Comparison of ENCODE assay signal across 10 mouse cellular contexts in genomic region chr11:98021118-98021517, GRCm38 (mm10). TPM values are rescaled to one million over a fixed set of nuclear protein-coding genes. Genes with fewer than 3 reads are reported as not detected.
DNase-seq lines count a peak whose midpoint lies in the region; ATAC-seq and TF ChIP-seq lines count a peak whose summit lies in the region.
"Had no signal": no experiment of that assay in that cellular context is flagged by ENCODE, and none has a peak within 500 bp of the region (broad histone marks: within the 10 kb centered on the region; RNA-seq: fewer than 3 reads in every experiment).

No protein-coding gene starts in this region.

- peaks cover 9% of the 10 kb centered on the region; the same call in 1 of the 2 replicates for H3K36me3 ChIP-seq in kidney, embryonic 16.5 days (ENCODE audit: insufficient read depth, low read length)
- H3K36me3 ChIP-seq in hindbrain, embryonic 16.5 days (ENCODE audit: control insufficient read depth, insufficient read depth, low read length), result peaks cover 19% of the 10 kb centered on the region
- peaks cover 20% of the 10 kb centered on the region for H3K36me3 ChIP-seq in midbrain, postnatal 0 days (ENCODE audit: insufficient read depth, low read length)
- H3K36me3 ChIP-seq: G1E had no signal

- no peak for TF ChIP-seq CTCF in embryonic fibroblast, embryonic 13.5 days (IDR thresholded peaks at IDR 0.05; ENCODE audit: borderline replicate concordance, insufficient read depth, low read length)
- 0 out of 2 replicates have a peak, but pooled peaks have one; percentile 1 for TF ChIP-seq CTCF in midbrain, postnatal 0 days (IDR thresholded peaks at IDR 0.05)

- H3K27me3 ChIP-seq in kidney, embryonic 16.5 days (ENCODE audit: insufficient read depth, low read length), result no peaks in the 10 kb centered on the region
- H3K27me3 ChIP-seq in hindbrain, embryonic 16.5 days (replicated peaks; ENCODE audit: control insufficient read depth, insufficient read depth, low read length), result no peaks in the 10 kb centered on the region
- H3K27me3 ChIP-seq in midbrain, postnatal 0 days (ENCODE audit: insufficient read depth, low read length), result no peaks in the 10 kb centered on the region

- H3K4me3 ChIP-seq in kidney, embryonic 16.5 days (ENCODE audit: low read length), result peak overlapping the region; percentile 83
- peak overlapping the region; percentile 58; the same call in 1 of the 2 replicates for H3K4me3 ChIP-seq in embryonic fibroblast, embryonic 13.5 days (ENCODE audit: insufficient read depth, low read length)
- H3K4me3 ChIP-seq in hindbrain, embryonic 16.5 days (ENCODE audit: low read length), result peak overlapping the region; percentile 95
- peak overlapping the region; percentile 96 for H3K4me3 ChIP-seq in midbrain, postnatal 0 days (ENCODE audit: low read depth, low read length)

- H3K4me1 ChIP-seq in kidney, embryonic 16.5 days (ENCODE audit: insufficient read depth, low read length), result peaks cover 46% of the 10 kb centered on the region
- 0 out of 2 replicates have a peak, but pooled peaks cover 2% of the 10 kb centered on the region for H3K4me1 ChIP-seq in embryonic fibroblast, embryonic 13.5 days (ENCODE audit: control insufficient read depth, insufficient read depth, low read length)
- peaks cover 43% of the 10 kb centered on the region for H3K4me1 ChIP-seq in hindbrain, embryonic 16.5 days (ENCODE audit: control insufficient read depth, insufficient read depth, low read depth, low read length)
- H3K4me1 ChIP-seq in midbrain, postnatal 0 days (ENCODE audit: insufficient read depth, low read length), result peaks cover 20% of the 10 kb centered on the region; the same call in 1 of the 2 replicates

- no peak for DNase-seq in kidney, postnatal 36 days
- no peak for DNase-seq in midbrain, postnatal 0 days (ENCODE audit: low spot score)
- no peak for DNase-seq in retina, embryonic 14.5 days (ENCODE audit: low spot score)
- DNase-seq in thymus, postnatal 25 days, result no peak
- no peak for DNase-seq in left cerebral cortex, adult 11 months (ENCODE audit: low spot score)

- peak overlapping the region; percentile 88; the same call in 1 of the 2 replicates for H3K9ac ChIP-seq in kidney, embryonic 16.5 days (replicated peaks; ENCODE audit: low read length)
- H3K9ac ChIP-seq in hindbrain, embryonic 16.5 days (ENCODE audit: low read depth, low read length), result peak overlapping the region; percentile 98
- peak overlapping the region; percentile 99 for H3K9ac ChIP-seq in midbrain, postnatal 0 days (replicated peaks; ENCODE audit: low read length, poor library complexity, severe bottlenecking)

- H3K27ac ChIP-seq in kidney, embryonic 16.5 days (ENCODE audit: low read length), result peak overlapping the region; percentile 97
- no peak overlapping the region for H3K27ac ChIP-seq in embryonic fibroblast, embryonic 13.5 days (ENCODE audit: insufficient read depth, low read length)
- H3K27ac ChIP-seq in hindbrain, embryonic 16.5 days (ENCODE audit: low read depth, low read length), result peak overlapping the region; percentile 95
- H3K27ac ChIP-seq in midbrain, postnatal 0 days (ENCODE audit: low read depth, low read length), result peak overlapping the region; percentile 96

- no peak for TF ChIP-seq POLR2A in embryonic fibroblast, embryonic 13.5 days (IDR thresholded peaks at IDR 0.05; ENCODE audit: low read depth, low read length)

- H3K9me3 ChIP-seq in kidney, embryonic 16.5 days (ENCODE audit: low read length), result no peaks in the 10 kb centered on the region
- H3K9me3 ChIP-seq in hindbrain, embryonic 16.5 days (ENCODE audit: control insufficient read depth, low read length), result no peaks in the 10 kb centered on the region
- H3K9me3 ChIP-seq in midbrain, postnatal 0 days (ENCODE audit: low read length), result no peaks in the 10 kb centered on the region
- H3K9me3 ChIP-seq: G1E had no signal

- no peak for ATAC-seq in kidney, embryonic 16.5 days (ENCODE audit: low FRiP score, low TSS enrichment)
- ATAC-seq in hindbrain, embryonic 16.5 days, result no peak
- ATAC-seq in midbrain, postnatal 0 days (ENCODE audit: low FRiP score), result no peak

- WGBS in kidney, embryonic 16.5 days, result 47% methylated on average over 2 of the region's 2 CpGs
- 31% methylated on average over 2 of the region's 2 CpGs for WGBS in hindbrain, embryonic 16.5 days
- 32% methylated on average over 2 of the region's 2 CpGs for WGBS in midbrain, postnatal 0 days

- H3K4me2 ChIP-seq in kidney, embryonic 16.5 days (replicated peaks; ENCODE audit: low read depth, low read length), result peak overlapping the region; percentile 85
- H3K4me2 ChIP-seq in hindbrain, embryonic 16.5 days (ENCODE audit: low read length), result peak overlapping the region; percentile 90
- peak overlapping the region; percentile 81 for H3K4me2 ChIP-seq in midbrain, postnatal 0 days (ENCODE audit: low read depth, low read length, poor library complexity, severe bottlenecking)

RNA-seq across cellular contexts. Expression of gene Cacnb1, which starts 1.7 kb away (rescaled TPM):
- polyA plus RNA-seq in kidney, embryonic 16.5 days (2015; fragmentation: Nextera tagmentation; extraction: Ambion mirVana), result 12.8 TPM in 2 replicates
- 4.9 and 7.1 TPM in 2 replicates for polyA plus RNA-seq in embryonic fibroblast, embryonic 13.5 days (2011; ENCODE audit: insufficient read length, low read depth, missing spikeins)
- 59.6 and 69.0 TPM in 2 replicates for polyA plus RNA-seq in hindbrain, embryonic 16.5 days (2015; fragmentation: Nextera tagmentation; extraction: Ambion mirVana)
- total RNA-seq in midbrain, postnatal 0 days (2014; rRNA removed), result 89.1 and 96.4 TPM in 2 replicates
- 61.1 and 63.2 TPM in 2 replicates for polyA plus RNA-seq in midbrain, postnatal 0 days (2015; fragmentation: Nextera tagmentation; extraction: Ambion mirVana)

RNA-seq across cellular contexts. Expression of gene Rpl19, which starts 5.4 kb away (rescaled TPM):
- polyA plus RNA-seq in kidney, embryonic 16.5 days (2015; fragmentation: Nextera tagmentation; extraction: Ambion mirVana), result 950 and 1,086 TPM in 2 replicates
- polyA plus RNA-seq in embryonic fibroblast, embryonic 13.5 days (2011; ENCODE audit: insufficient read length, low read depth, missing spikeins), result 1,914 and 2,034 TPM in 2 replicates
- 578 and 612 TPM in 2 replicates for polyA plus RNA-seq in hindbrain, embryonic 16.5 days (2015; fragmentation: Nextera tagmentation; extraction: Ambion mirVana)
- 597 and 686 TPM in 2 replicates for total RNA-seq in midbrain, postnatal 0 days (2014; rRNA removed)
- 591 and 620 TPM in 2 replicates for polyA plus RNA-seq in midbrain, postnatal 0 days (2015; fragmentation: Nextera tagmentation; extraction: Ambion mirVana)

RNA-seq across cellular contexts. Expression of gene Arl5c, which starts 25.1 kb away (rescaled TPM):
- 7.3 and 7.4 TPM in 2 replicates for polyA plus RNA-seq in kidney, embryonic 16.5 days (2015; fragmentation: Nextera tagmentation; extraction: Ambion mirVana)
- polyA plus RNA-seq in embryonic fibroblast, embryonic 13.5 days (2011; ENCODE audit: insufficient read length, low read depth, missing spikeins), result 2.2 and 3.8 TPM in 2 replicates
- polyA plus RNA-seq in hindbrain, embryonic 16.5 days (2015; fragmentation: Nextera tagmentation; extraction: Ambion mirVana), result 7.3 and 7.6 TPM in 2 replicates
- total RNA-seq in midbrain, postnatal 0 days (2014; rRNA removed), result 1.1 and 2.9 TPM in 2 replicates
- polyA plus RNA-seq in midbrain, postnatal 0 days (2015; fragmentation: Nextera tagmentation; extraction: Ambion mirVana), result 2.9 and 4.5 TPM in 2 replicates
- polyA plus RNA-seq: erythroblast, embryonic 14.5 days; G1E had no signal

RNA-seq across cellular contexts. Expression of gene Stac2, which starts 32.1 kb away (rescaled TPM):
- 3.3 and 4.0 TPM in 2 replicates for polyA plus RNA-seq in kidney, embryonic 16.5 days (2015; fragmentation: Nextera tagmentation; extraction: Ambion mirVana)
- polyA plus RNA-seq in embryonic fibroblast, embryonic 13.5 days (2011; ENCODE audit: insufficient read length, low read depth, missing spikeins), result 1.7 and 1.9 TPM in 2 replicates
- polyA plus RNA-seq in hindbrain, embryonic 16.5 days (2015; fragmentation: Nextera tagmentation; extraction: Ambion mirVana), result 7.9 and 9.8 TPM in 2 replicates
- total RNA-seq in midbrain, postnatal 0 days (2014; rRNA removed), result 4.4 and 8.3 TPM in 2 replicates
- 3.5 and 4.1 TPM in 2 replicates for polyA plus RNA-seq in midbrain, postnatal 0 days (2015; fragmentation: Nextera tagmentation; extraction: Ambion mirVana)
- polyA plus RNA-seq: erythroblast, embryonic 14.5 days; G1E had no signal

RNA-seq across cellular contexts. Expression of gene Plxdc1, which starts 34.9 kb away (rescaled TPM):
- 1.8 and 2.3 TPM in 2 replicates for polyA plus RNA-seq in kidney, embryonic 16.5 days (2015; fragmentation: Nextera tagmentation; extraction: Ambion mirVana)
- 0.68 and 0.86 TPM in 2 replicates for polyA plus RNA-seq in embryonic fibroblast, embryonic 13.5 days (2011; ENCODE audit: insufficient read length, low read depth, missing spikeins)
- 2.1 and 2.8 TPM in 2 replicates for polyA plus RNA-seq in hindbrain, embryonic 16.5 days (2015; fragmentation: Nextera tagmentation; extraction: Ambion mirVana)
- total RNA-seq in midbrain, postnatal 0 days (2014; rRNA removed), result 2.4 and 3.1 TPM in 2 replicates
- 4.9 and 5.6 TPM in 2 replicates for polyA plus RNA-seq in midbrain, postnatal 0 days (2015; fragmentation: Nextera tagmentation; extraction: Ambion mirVana)
